Mouse (Mus musculus) hindbrain, postnatal 0 days (tissue): ENCODE data around the gene Plekha8. TPM values are rescaled to one million over a fixed set of nuclear protein-coding genes. Genes with fewer than 3 reads are reported as not detected.

Experiments used
- ATAC-seq: fragments of 200-750 bp; cut with Nextera tagmentation; 2 replicates; pipeline ENCODE4 v1.8.0; 2017; ENCODE audit warnings: mild to moderate bottlenecking, moderate TSS enrichment, moderate library complexity
- DNase-seq: peaks from one replicate; pipeline ENCODE4 v3.0.0-alpha.2; 2015; ENCODE audit warnings: low spot score
- H3K27ac ChIP-seq: fragments of 300-500 bp; sonication (generic); 2 replicates; pipeline ENCODE4 v1.5.1; 2014; ENCODE audit warnings: mild to moderate bottlenecking
- H3K27me3 ChIP-seq: fragments of 300-500 bp; sonication (generic); 2 replicates; pipeline ENCODE4 v1.6.1; 2014; ENCODE audit warnings: low read length, mixed read lengths; ENCODE audit not compliant: insufficient read depth
- H3K36me3 ChIP-seq: fragments of 300-500 bp; sonication (generic); 2 replicates; pipeline ENCODE4 v1.6.1; 2014; ENCODE audit warnings: low read length, mixed read lengths; ENCODE audit not compliant: insufficient read depth
- H3K4me1 ChIP-seq: fragments of 300-500 bp; sonication (generic); 2 replicates; pipeline ENCODE4 v1.6.1; 2014; ENCODE audit warnings: antibody characterized with exemption, low read length, mixed read lengths; ENCODE audit not compliant: insufficient read depth
- H3K4me2 ChIP-seq: fragments of 300-500 bp; sonication (generic); 2 replicates; pipeline ENCODE4 v1.6.1; 2014; ENCODE audit warnings: low read depth, mild to moderate bottlenecking, low read length, moderate library complexity, mixed read lengths
- H3K4me3 ChIP-seq: fragments of 300-500 bp; sonication (generic); 2 replicates; pipeline ENCODE4 v1.5.1; 2014; ENCODE audit warnings: low read length
- H3K9ac ChIP-seq: fragments of 300-500 bp; sonication (generic); replicated peaks from 2 replicates; pipeline ENCODE4 v1.6.1; 2014; ENCODE audit warnings: mild to moderate bottlenecking, low read length, moderate library complexity, mixed read lengths
- H3K9me3 ChIP-seq: fragments of 300-500 bp; sonication (generic); 2 replicates; pipeline ENCODE4 v1.6.1; 2016; ENCODE audit warnings: low read length, mixed read lengths
- CTCF ChIP-seq: IDR thresholded peaks from 2 replicates; pipeline ENCODE4 v1.5.1; 2016; ENCODE audit warnings: antibody characterized with exemption, control low read depth, low read depth
- WGBS: fragments of 180-500 bp; shearing (Covaris S2); extraction: QIAGEN DNeasy Blood & Tissue Kit; methylation state at CpG from one replicate; pipeline ENCODE4 v1.1.7; 2014; 5-methylcytosine and 5-hydroxymethylcytosine counted together
- polyA plus RNA-seq: library from polyadenylated mRNA; unstranded; fragments of >200 nt; fragmentation: Nextera tagmentation; extraction: Ambion mirVana; gene quantifications from 2 replicates; pipeline ENCODE4 v1.2.1, GENCODE M21; 2015
- total RNA-seq: library from RNA; depleted of rRNA; stranded (reverse); fragments of >200 nt; gene quantifications from 2 replicates; pipeline ENCODE4 v1.2.3, GENCODE M21; 2014

The Plekha8 gene
- total and polyA plus RNA-seq, 2 experiments from 2014 or later: 4.8 to 13.4 TPM

DNA sequence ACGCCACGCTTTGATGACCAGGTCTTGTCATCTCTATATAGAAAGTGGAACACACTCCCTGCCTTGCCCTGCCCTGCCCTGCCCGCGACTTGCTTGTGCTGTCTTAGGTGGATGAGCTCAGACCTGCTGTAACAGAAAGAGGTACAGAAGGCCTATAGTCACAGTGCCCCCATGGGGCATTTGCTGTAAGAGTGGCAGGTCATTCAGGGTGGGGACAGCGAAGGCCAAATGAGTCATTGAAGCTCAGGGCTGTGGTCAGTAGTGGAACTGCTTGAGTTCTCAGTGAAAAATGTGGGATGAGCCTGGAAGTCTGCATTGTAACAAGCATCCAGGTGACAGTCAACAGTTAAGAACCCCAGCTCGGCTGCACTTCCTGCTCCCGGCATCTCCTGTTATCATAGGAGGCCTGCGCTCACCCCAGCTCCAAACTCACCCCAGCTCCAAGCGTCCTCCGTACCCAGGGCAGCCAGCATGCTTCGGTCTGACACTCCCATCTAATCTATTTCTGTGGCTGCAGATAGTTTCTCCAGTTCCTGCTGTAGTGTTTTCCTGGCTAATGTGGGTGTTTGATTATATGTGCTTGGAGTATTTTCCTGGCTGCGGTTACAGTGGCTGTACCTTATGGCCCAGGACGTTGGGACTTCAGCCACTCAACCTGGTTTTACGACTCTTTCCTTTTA lies 90.9 kb downstream of the Plekha8 start:
- H3K36me3 ChIP-seq: peaks cover 9% of the 10 kb centered on the region; the same call in 1 of the 2 replicates
- WGBS: 85% methylated on average over 14 of the region's 14 CpGs
- no peak for TF ChIP-seq CTCF
- ATAC-seq (no peak), DNase-seq (no peak)
- H3K4me1 ChIP-seq: no peaks in the 10 kb centered on the region; the same call in 1 of the 2 replicates
- no peaks in the 10 kb centered on the region for H3K9me3 ChIP-seq
- no peak overlapping the region for H3K4me2 ChIP-seq
- no peaks in the 10 kb centered on the region for H3K27me3 ChIP-seq
- no peak overlapping the region for H3K27ac ChIP-seq
- no peak overlapping the region for H3K9ac ChIP-seq
- H3K4me3 ChIP-seq: no peak overlapping the region

DNA sequence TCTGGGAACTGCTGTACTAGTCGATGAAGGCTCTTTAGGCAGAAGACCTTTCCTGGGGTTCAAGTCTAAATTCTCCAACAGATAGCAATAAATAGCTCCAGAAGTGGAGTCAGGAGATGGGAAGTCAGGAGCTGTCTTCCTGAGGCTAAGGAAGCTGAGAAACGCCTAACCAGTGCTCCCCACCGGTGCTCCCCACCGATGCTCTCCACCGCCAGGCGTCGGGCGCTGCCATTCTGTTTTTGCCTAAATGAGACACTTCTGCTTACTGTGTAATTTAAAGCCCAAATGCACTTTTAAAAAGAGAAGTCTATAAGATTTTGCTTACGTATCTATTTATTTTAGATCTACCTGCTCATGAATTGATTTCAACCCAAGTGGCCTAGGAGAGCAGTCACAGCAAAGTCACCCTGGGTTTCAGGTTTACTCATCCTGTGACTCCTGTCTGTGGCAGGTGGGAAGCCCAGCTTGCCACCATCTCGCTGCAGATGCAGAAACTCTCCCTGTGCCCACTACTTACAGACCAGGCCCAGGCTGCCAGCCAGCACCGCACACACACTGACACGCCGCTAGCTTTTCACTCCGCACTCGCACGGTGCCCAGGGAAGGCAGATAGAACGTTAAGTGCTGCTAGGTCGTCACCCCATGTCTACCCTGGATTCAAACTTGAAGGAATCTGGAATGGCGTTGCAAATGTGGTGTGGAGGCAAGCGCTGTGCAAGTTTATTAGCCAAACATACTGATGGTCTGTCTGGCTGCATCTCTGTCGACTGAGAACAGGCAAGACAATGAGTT lies 92.2 kb downstream of the Plekha8 start:
- WGBS: 79% methylated on average over 21 of the region's 21 CpGs
- no peaks in the 10 kb centered on the region for H3K27me3 ChIP-seq

DNA sequence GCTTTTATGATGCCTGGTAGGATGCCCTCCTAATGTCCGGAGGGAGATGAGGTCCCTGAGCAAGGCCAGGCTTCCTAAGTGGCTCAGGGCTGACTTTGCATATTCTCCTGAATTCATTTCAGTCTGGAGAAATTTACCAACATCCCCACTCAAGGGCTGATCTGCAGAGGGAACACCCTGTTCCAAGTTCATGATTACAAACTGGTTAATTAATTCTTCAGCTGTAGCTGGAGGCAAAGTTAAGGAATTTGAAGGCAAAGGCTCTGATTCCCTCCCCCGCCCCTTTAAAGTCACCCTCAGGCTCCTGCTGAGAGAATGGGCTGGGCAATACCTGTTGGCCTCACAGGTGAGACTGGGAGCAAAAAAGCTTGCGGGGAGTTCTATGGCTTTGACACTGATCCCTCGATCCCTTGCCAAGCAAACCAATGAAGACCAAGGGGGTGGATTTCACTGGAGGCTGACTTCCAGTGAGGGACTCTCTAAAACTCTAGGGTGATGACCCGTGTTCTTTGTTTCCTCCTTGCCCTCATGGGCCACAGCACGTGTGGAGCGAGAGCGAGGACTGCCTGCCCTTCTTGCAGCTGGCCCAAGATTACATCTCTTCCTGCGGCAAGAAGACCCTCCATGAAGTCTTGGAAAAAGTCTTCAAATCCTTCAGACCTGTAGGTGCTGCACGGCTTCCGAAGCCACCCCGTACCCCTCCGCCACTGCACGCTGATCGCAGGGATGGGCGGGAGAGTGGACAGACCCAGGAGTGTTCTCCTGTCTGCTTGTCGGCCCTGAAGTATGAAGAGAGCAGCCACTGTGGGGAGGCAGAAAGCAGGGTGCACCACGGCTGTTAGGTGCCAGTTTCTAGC lies 93.8 kb downstream of the Plekha8 start:
- Histone ChIP-seq H3K27ac (no peak overlapping the region), H3K9ac (no peak overlapping the region), H3K9me3 (no peaks in the 10 kb centered on the region), H3K4me2 (no peak overlapping the region), H3K27me3 (no peaks in the 10 kb centered on the region), H3K4me1 (no peaks in the 10 kb centered on the region; the same call in 1 of the 2 replicates), H3K4me3 (no peak overlapping the region), H3K36me3 (peaks cover 31% of the 10 kb centered on the region; the same call in 1 of the 2 replicates)
- WGBS: 84% methylated on average over 18 of the region's 18 CpGs
- no peak for TF ChIP-seq CTCF
- DNase-seq: no peak
- no peak for ATAC-seq

More for the DNA sequence above, 92.2 kb downstream of the Plekha8 start:
- DNase-seq: no peak
- Histone ChIP-seq H3K4me3 (no peak overlapping the region), H3K36me3 (peaks cover 21% of the 10 kb centered on the region; the same call in 1 of the 2 replicates), H3K4me2 (no peak overlapping the region), H3K9ac (no peak overlapping the region), H3K9me3 (no peaks in the 10 kb centered on the region), H3K27ac (no peak overlapping the region), H3K4me1 (no peaks in the 10 kb centered on the region; the same call in 1 of the 2 replicates)
- no peak for ATAC-seq
- TF ChIP-seq CTCF: no peak

DNA sequence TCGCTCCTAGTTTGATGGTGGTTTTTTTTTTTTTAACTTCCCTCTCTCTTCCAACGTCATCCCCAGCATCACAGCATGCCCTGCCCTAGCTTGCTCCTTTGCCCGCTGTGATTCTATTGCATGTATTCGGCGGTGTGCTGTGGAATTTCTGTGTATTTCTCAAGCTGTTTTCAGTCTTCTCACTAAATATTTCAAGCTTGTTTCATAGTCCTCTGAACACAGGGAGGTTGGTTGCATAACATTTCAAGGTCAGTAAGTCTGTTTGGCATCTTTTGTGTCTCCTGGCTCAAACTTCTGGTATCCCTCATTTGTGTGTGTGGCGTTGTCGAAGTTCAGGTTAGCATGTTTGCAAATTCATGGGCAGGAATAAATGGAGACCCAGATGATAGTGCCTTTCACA lies 94.8 kb downstream of the Plekha8 start:
- DNase-seq: no peak
- peaks cover 31% of the 10 kb centered on the region; the same call in 1 of the 2 replicates for H3K36me3 ChIP-seq
- no peak for TF ChIP-seq CTCF

DNA sequence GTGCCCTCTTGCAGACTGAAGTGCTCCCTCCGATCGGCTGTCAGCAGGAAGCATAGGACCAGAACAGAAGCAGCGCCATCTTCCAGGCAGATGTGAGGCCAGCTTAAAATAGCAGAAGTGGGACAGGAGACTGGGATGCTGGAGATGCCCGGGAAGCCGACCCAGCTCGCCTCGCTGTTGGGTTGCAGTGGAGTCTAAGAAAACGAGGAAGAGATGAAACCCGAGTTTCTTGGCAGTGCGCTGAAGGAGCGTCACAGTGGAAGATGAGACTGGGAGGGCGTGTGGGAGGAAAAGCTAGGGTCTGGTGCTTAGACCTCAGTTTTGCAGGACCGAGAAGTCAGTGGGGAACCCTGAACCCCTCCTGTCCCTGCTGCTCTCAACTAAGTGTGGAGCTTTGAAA lies 95.9 kb downstream of the Plekha8 start:
- ATAC-seq: no peak
- Histone ChIP-seq H3K27ac (no peak overlapping the region), H3K4me1 (no peaks in the 10 kb centered on the region), H3K36me3 (peaks cover 31% of the 10 kb centered on the region; the same call in 1 of the 2 replicates), H3K9ac (no peak overlapping the region), H3K27me3 (no peaks in the 10 kb centered on the region), H3K4me2 (no peak overlapping the region), H3K4me3 (no peak overlapping the region), H3K9me3 (no peaks in the 10 kb centered on the region)
- TF ChIP-seq CTCF: no peak
- DNase-seq: no peak
- WGBS: 85% methylated on average over 13 of the region's 13 CpGs

More for the DNA sequence above, 94.8 kb downstream of the Plekha8 start:
- 82% methylated on average over 7 of the region's 7 CpGs for WGBS
- Histone ChIP-seq H3K9ac (no peak overlapping the region), H3K9me3 (no peaks in the 10 kb centered on the region), H3K4me2 (no peak overlapping the region), H3K4me3 (no peak overlapping the region), H3K27ac (no peak overlapping the region), H3K27me3 (no peaks in the 10 kb centered on the region), H3K4me1 (no peaks in the 10 kb centered on the region)
- no peak for ATAC-seq

DNA sequence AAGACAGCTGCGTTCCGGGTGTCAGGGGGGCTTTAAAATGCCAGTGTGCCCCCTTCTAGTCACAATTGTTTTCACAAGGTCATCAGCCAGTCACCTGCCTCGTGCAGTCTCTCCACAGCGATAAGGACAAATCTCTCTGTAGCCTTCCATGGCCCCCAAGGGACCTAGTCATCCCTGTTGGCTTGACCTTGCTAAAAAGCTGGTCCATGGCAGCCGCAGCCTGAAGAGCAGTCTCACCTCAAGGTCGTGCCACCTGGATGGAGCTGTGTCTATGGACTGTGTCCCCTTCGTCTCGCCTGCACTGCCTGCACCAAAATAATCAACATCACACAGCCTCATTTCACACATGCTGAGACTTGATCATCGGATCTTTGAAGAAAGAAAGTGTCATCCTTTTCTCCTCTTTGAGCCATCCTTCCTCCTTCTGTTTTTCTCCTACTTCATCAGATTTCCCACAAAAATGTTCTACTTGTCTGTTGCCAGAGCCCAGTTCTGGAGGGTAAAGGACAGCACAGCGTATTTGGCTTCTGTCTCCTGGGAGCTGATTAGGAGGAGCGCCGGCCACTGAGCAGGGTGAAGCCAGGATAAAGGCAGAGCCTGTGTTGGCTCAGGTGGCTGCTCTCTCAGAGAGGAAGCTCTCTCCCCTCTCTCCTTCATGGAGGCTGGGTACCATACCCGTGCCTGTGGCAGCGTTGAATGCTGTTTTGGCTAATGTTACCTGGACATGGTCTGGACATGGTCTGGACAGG lies 96.6 kb downstream of the Plekha8 start:
- DNase-seq (no peak), ATAC-seq (no peak)
- no peaks in the 10 kb centered on the region for H3K27me3 ChIP-seq
- no peak for TF ChIP-seq CTCF
- H3K4me1 ChIP-seq: no peaks in the 10 kb centered on the region
- no peak overlapping the region for H3K9ac ChIP-seq
- WGBS: 78% methylated on average over 14 of the region's 14 CpGs
- no peak overlapping the region for H3K27ac ChIP-seq
- no peak overlapping the region for H3K4me2 ChIP-seq
- H3K4me3 ChIP-seq: no peak overlapping the region
- no peaks in the 10 kb centered on the region for H3K9me3 ChIP-seq
- H3K36me3 ChIP-seq: peaks cover 31% of the 10 kb centered on the region; the same call in 1 of the 2 replicates
